Mouse (Mus musculus) midbrain, postnatal 0 days (tissue): Measurements from ENCODE around the gene Stip1. TPM values are rescaled to one million over a fixed set of nuclear protein-coding genes. Genes with fewer than 3 reads are reported as not detected.
A peak's percentile ranks its signal among the peaks of the same experiment; 100 is the strongest.

ENCODE experiments used
- ATAC-seq: fragments of 200-750 bp; cut with Nextera tagmentation; 2 replicates; pipeline ENCODE4 v1.8.0; 2017; ENCODE audit warnings: moderate number of reproducible peaks, mild to moderate bottlenecking, moderate TSS enrichment, moderate library complexity; ENCODE audit not compliant: low FRiP score
- DNase-seq: peaks from one replicate; pipeline ENCODE4 v3.0.0-alpha.2; 2015; ENCODE audit warnings: low spot score
- H3K27ac ChIP-seq: fragments of 300-500 bp; sonication (generic); 2 replicates; pipeline ENCODE4 v1.5.1; 2014; ENCODE audit warnings: low read depth, mild to moderate bottlenecking, low read length, mixed read lengths
- H3K27me3 ChIP-seq: fragments of 300-500 bp; sonication (generic); 2 replicates; pipeline ENCODE4 v1.6.1; 2014; ENCODE audit warnings: low read length, control low read depth, mixed read lengths; ENCODE audit not compliant: insufficient read depth
- H3K36me3 ChIP-seq: fragments of 300-500 bp; sonication (generic); 2 replicates; pipeline ENCODE4 v1.6.1; 2014; ENCODE audit warnings: low read length, control low read depth, mixed read lengths; ENCODE audit not compliant: insufficient read depth
- H3K4me1 ChIP-seq: fragments of 300-500 bp; sonication (generic); 2 replicates; pipeline ENCODE4 v1.6.1; 2014; ENCODE audit warnings: mild to moderate bottlenecking, control low read depth, antibody characterized with exemption, low read length, mixed read lengths; ENCODE audit not compliant: insufficient read depth
- H3K4me2 ChIP-seq: fragments of 300-500 bp; sonication (generic); 2 replicates; pipeline ENCODE4 v1.6.1; 2014; ENCODE audit warnings: low read depth, mild to moderate bottlenecking, low read length, mixed read lengths; ENCODE audit not compliant: poor library complexity, severe bottlenecking
- H3K4me3 ChIP-seq: fragments of 300-500 bp; sonication (generic); 2 replicates; pipeline ENCODE4 v1.5.1; 2014; ENCODE audit warnings: low read depth, mild to moderate bottlenecking, low read length, moderate library complexity
- H3K9ac ChIP-seq: fragments of 300-500 bp; sonication (generic); replicated peaks from 2 replicates; pipeline ENCODE4 v1.6.1; 2014; ENCODE audit warnings: mild to moderate bottlenecking, low read length, moderate library complexity, mixed read lengths; ENCODE audit not compliant: poor library complexity, severe bottlenecking
- H3K9me3 ChIP-seq: fragments of 300-500 bp; sonication (generic); 2 replicates; pipeline ENCODE4 v1.6.1; 2016; ENCODE audit warnings: low read length, control low read depth
- CTCF ChIP-seq: IDR thresholded peaks from 2 replicates; pipeline ENCODE4 v1.5.1; 2016; ENCODE audit warnings: antibody characterized with exemption, mild to moderate bottlenecking
- WGBS: fragments of 180-500 bp; shearing (Covaris S2); extraction: QIAGEN DNeasy Blood & Tissue Kit; methylation state at CpG from one replicate; pipeline ENCODE4 v1.1.7; 2014; 5-methylcytosine and 5-hydroxymethylcytosine counted together
- polyA plus RNA-seq: library from polyadenylated mRNA; unstranded; fragments of >200 nt; fragmentation: Nextera tagmentation; extraction: Ambion mirVana; gene quantifications from 2 replicates; pipeline ENCODE4 v1.2.1, GENCODE M21; 2015
- total RNA-seq: library from RNA; depleted of rRNA; stranded (reverse); fragments of >200 nt; gene quantifications from 2 replicates; pipeline ENCODE4 v1.2.3, GENCODE M21; 2014

Gene Stip1
- total and polyA plus RNA-seq, 2 experiments from 2014 or later, result 97.0 to 142 TPM

DNA sequence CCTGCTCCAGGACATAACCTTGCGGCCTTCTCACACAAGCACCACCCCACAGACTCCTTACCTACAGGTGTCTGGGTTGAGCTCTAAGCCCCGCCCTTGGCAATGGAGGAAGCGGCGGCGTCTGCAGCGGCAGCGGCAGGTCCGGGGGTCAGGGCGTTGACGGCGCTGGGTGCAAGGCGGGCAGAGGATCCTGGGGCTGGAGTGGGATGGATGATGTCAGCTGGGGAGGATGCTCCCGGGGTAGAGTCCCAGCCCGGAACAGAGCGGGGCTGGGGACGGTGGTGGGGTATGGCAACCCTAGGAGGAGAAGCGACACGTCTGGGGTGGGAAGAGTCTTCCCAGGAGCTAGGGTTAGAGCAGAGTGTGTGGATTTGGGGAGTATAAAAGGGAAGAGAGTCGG lies 54.5 kb downstream of the Stip1 start:
- no peaks in the 10 kb centered on the region for H3K9me3 ChIP-seq
- 88% methylated on average over 19 of the region's 19 CpGs for WGBS
- H3K4me1 ChIP-seq, result peaks cover 9% of the 10 kb centered on the region
- DNase-seq (no peak), ATAC-seq (no peak)
- H3K27me3 ChIP-seq, result no peaks in the 10 kb centered on the region
- H3K27ac ChIP-seq, result no peak overlapping the region
- no peak overlapping the region for H3K4me2 ChIP-seq
- 0 out of 2 replicates have a peak, but pooled peaks cover 14% of the 10 kb centered on the region for H3K36me3 ChIP-seq
- TF ChIP-seq CTCF, result no peak
- H3K9ac ChIP-seq, result no peak overlapping the region
- H3K4me3 ChIP-seq, result no peak overlapping the region

DNA sequence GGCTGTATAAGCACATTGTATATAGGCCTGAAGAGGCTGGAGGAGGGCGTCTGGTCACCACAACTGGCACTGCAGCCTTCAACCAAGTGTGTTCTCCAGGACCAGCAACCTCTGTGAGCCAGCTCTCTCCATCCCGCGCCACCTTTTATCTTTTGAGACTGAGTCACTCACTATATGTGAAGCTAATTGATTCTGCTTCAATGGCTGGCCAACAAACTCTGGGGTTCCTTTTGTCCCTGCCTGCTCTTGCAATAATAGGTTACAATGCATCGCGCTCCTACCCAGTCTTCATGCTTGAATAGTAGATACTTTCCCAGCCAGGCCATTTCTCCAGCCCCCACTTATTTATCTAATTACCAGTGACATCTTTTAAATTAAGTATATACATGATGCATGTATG lies 56.1 kb downstream of the Stip1 start:
- no peak for TF ChIP-seq CTCF
- H3K27ac ChIP-seq, result no peak overlapping the region
- no peaks in the 10 kb centered on the region for H3K27me3 ChIP-seq
- H3K9me3 ChIP-seq, result no peaks in the 10 kb centered on the region
- 76% methylated on average over 5 of the region's 5 CpGs for WGBS
- no peak overlapping the region for H3K4me2 ChIP-seq
- H3K4me1 ChIP-seq, result peaks cover 14% of the 10 kb centered on the region
- no peak for ATAC-seq
- 0 out of 2 replicates have a peak, but pooled peaks cover 14% of the 10 kb centered on the region for H3K36me3 ChIP-seq
- no peak overlapping the region for H3K9ac ChIP-seq
- DNase-seq, result no peak
- no peak overlapping the region for H3K4me3 ChIP-seq

DNA sequence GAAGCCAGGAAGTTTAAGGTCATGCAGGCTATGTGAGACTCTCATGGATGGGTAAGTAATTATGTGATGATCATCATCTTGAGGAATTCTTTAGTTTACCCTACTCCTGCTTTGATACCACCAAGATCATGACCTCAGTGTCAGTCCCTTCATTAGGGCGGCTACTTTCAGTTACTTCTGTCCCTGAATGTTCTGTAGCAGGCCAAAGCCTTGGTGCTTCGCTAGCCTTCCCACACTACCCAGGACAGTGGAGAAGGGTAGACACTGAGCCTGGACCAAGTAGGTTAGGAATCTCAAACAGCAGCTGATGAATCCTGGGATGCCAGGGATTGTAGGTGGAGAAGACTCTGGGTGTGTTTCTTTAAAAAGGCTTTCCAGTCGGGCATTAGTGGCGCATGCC lies 58.3 kb downstream of the Stip1 start:
- DNase-seq, result no peak
- no peak for TF ChIP-seq CTCF
- Histone ChIP-seq H3K36me3 (peaks cover 27% of the 10 kb centered on the region), H3K9me3 (no peaks in the 10 kb centered on the region), H3K27me3 (no peaks in the 10 kb centered on the region), H3K27ac (no peak overlapping the region), H3K9ac (no peak overlapping the region), H3K4me1 (peaks cover 20% of the 10 kb centered on the region; the same call in 1 of the 2 replicates), H3K4me2 (no peak overlapping the region), H3K4me3 (no peak overlapping the region)
- WGBS, result 87% methylated on average over 4 of the region's 4 CpGs
- ATAC-seq, result no peak

DNA sequence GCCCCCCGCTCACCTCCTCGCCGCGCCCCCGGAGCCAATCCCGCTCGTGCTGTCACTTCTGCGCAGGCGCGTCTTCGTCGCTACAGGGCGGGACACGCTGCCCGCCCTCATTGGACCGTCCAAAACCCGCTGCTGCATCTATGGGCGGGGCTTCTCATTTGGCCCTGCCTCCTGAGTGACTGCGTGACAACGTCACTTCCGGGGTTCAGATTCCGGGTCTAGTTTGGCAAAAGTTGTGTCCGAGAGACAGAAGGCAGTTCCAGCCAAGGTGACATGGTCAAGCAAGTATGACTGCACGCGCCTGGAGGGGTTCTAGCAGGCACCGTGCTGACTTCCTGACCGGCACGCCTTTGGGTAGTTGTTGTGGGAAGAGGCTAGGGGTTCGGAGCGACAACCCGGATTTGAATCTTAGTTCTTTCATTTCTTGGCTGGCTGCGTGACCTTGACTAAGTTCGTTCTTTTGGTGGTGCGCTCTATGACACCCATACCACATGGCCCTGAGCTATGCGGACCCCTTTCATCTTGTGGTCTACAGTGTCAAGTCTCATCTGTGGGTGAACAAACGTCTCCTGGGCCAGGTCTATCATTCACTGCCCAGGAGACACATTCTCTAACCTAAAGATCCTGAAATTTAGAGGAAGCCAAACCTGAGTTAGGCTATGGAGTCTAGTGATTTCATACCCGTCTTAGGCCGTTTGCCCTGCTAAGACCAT lies 59.2 kb downstream of the Stip1 start, which contains the start of gene Fkbp2:
Gene Fkbp2 (minus strand): TSS at position 121 of the 713 bp plus-strand sequence.
- peaks cover 19% of the 10 kb centered on the region; the same call in 1 of the 2 replicates for H3K4me1 ChIP-seq
- 2% methylated on average over 33 of the region's 38 CpGs for WGBS
- peak within 1 kb of the TSS; percentile 74 for H3K9ac ChIP-seq
- peak within 1 kb of the TSS; percentile 95 for H3K27ac ChIP-seq
- H3K9me3 ChIP-seq, result no peaks in the 10 kb centered on the region
- peak within 1 kb of the TSS; percentile 84 for H3K4me2 ChIP-seq
- no peak for TF ChIP-seq CTCF
- ATAC-seq, result peak; percentile 89
- peak; percentile 99 for DNase-seq
- no peaks in the 10 kb centered on the region for H3K27me3 ChIP-seq
- peak within 1 kb of the TSS; percentile 65 for H3K4me3 ChIP-seq
- H3K36me3 ChIP-seq, result peaks cover 27% of the 10 kb centered on the region

DNA sequence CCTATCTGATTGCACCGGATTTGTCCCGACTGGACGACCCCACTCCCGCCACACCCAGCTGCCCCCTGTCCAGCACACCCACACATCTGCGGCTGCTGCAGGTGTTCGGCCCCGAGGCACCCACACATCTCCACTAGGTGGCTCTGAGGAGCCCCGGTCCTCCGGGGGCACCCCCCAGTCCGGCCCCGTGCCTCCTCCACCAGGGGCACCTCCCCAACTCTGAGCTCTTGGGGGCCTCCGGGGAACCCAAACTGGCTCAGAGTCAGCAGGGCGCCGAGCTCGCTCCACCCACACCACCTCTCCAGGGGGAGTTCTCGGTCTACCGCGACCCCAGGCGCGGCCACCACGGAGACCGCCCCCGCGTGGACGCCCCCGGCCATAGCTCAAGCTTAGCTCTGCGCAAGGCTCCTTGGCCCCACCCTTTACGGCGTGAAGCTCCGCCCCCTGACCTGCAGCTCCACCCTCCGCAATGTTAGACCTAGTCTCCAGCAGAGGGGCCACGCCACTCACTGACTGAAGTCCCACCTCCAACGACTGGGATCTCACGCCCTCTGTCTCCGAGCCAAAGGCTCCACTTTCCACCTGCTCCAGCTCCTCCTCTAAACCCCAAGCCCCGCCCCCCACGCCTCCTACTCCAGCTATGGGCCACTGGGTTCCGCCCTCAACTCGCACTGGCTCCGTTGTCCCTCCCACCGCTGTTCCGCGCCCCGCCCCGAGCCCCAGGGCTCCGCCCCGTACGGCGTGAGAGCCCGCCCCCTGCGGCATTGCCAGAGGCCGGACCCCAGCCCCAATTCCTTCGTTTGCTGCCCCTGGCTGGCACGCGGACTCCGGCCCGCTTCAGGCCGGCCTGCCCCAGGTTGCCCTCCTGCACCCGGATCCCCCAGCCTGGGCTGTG lies 60.0 kb downstream of the Stip1 start:
- peak; percentile 99 for DNase-seq
- TF ChIP-seq CTCF, result peak; percentile 71
- H3K9ac ChIP-seq, result peak overlapping the region; percentile 74
- peaks cover 20% of the 10 kb centered on the region for H3K36me3 ChIP-seq
- WGBS, result 1% methylated on average over 56 of the region's 59 CpGs
- peak; percentile 90 for ATAC-seq
- H3K4me3 ChIP-seq, result peak overlapping the region; percentile 65
- H3K4me2 ChIP-seq, result peak overlapping the region; percentile 84
- no peaks in the 10 kb centered on the region for H3K27me3 ChIP-seq
- peak overlapping the region; percentile 95 for H3K27ac ChIP-seq
- H3K4me1 ChIP-seq, result peaks cover 19% of the 10 kb centered on the region; the same call in 1 of the 2 replicates
- H3K9me3 ChIP-seq, result no peaks in the 10 kb centered on the region
